Mouse (Mus musculus) brain, adult 2 months (tissue): Measurements from ENCODE around the gene Smarcd2.

Experiments
- DNase-seq: peaks from one replicate; pipeline ENCODE4 v3.0.0; 2011; ENCODE audit warnings: low read depth, low spot score

Smarcd2 gene

GRCm38 (mm10) chr11:106272644-106273310, at the start of gene Smarcd2:
TSS of gene Smarcd2 (minus strand) at chr11:106272972.
- DNase-seq: peak; percentile 99

- peak; percentile 51 for DNase-seq
These were observed 45.9 kb upstream of the Smarcd2 start for GRCm38 (mm10) chr11:106318406-106319366.

- no peak for DNase-seq
These were observed 45.0 kb upstream of the Smarcd2 start for GRCm38 (mm10) chr11:106317801-106318200.

GRCm38 (mm10) chr11:106316416-106316815, 43.6 kb upstream of the Smarcd2 start:
- no peak for DNase-seq

GRCm38 (mm10) chr11:106314333-106314812, 41.6 kb upstream of the Smarcd2 start, which contains the start of gene Cd79b:
TSS of gene Cd79b (minus strand) at chr11:106314762.
- no peak for DNase-seq

GRCm38 (mm10) chr11:106313533-106313932, 40.8 kb upstream of the Smarcd2 start:
- DNase-seq: no peak

- DNase-seq: no peak
These were observed 37.4 kb upstream of the Smarcd2 start for GRCm38 (mm10) chr11:106310123-106310522.

- no peak for DNase-seq
These were observed 35.4 kb upstream of the Smarcd2 start for GRCm38 (mm10) chr11:106308162-106308561.

- no peak for DNase-seq
These were observed 34.7 kb upstream of the Smarcd2 start for GRCm38 (mm10) chr11:106307432-106307831.

- DNase-seq: no peak
These were observed 34.0 kb upstream of the Smarcd2 start for GRCm38 (mm10) chr11:106306758-106307157.

GRCm38 (mm10) chr11:106306065-106306385, 33.3 kb upstream of the Smarcd2 start:
- no peak for DNase-seq

GRCm38 (mm10) chr11:106305348-106306064, 32.7 kb upstream of the Smarcd2 start:
- DNase-seq: no peak

GRCm38 (mm10) chr11:106302634-106303033, 29.9 kb upstream of the Smarcd2 start:
- peak; percentile 84 for DNase-seq

- no peak for DNase-seq
These were observed 29.0 kb upstream of the Smarcd2 start, which contains the start of gene Gh for GRCm38 (mm10) chr11:106301765-106302164. TSS of gene Gh (minus strand) at chr11:106301865.

- DNase-seq: peak; percentile 89
These were observed 19.1 kb upstream of the Smarcd2 start for GRCm38 (mm10) chr11:106291861-106292260.

- no peak for DNase-seq
These were observed 17.6 kb upstream of the Smarcd2 start for GRCm38 (mm10) chr11:106290376-106290775.

GRCm38 (mm10) chr11:106289369-106289768, 16.6 kb upstream of the Smarcd2 start:
- DNase-seq: peak; percentile 96

GRCm38 (mm10) chr11:106286987-106287386, 14.2 kb upstream of the Smarcd2 start:
- DNase-seq: peak; percentile 95

- peak; percentile 64 for DNase-seq
These were observed 13.4 kb upstream of the Smarcd2 start for GRCm38 (mm10) chr11:106286206-106286605.

GRCm38 (mm10) chr11:106284126-106284525, 11.4 kb upstream of the Smarcd2 start:
- DNase-seq: no peak

- peak; percentile 79 for DNase-seq
These were observed 10.6 kb upstream of the Smarcd2 start for GRCm38 (mm10) chr11:106283371-106283770.

- no peak for DNase-seq
These were observed 9.7 kb upstream of the Smarcd2 start for GRCm38 (mm10) chr11:106282452-106282851.
